Mouse (Mus musculus): ENCODE results near the gene Slc6a20a.

- TF ChIP-seq CTCF (conservative IDR thresholded peaks at IDR 0.05; ENCODE audit: low read length) (no peak), POU5F1 (IDR thresholded peaks at IDR 0.05; ENCODE audit: borderline replicate concordance, low read length) (no peak)
Observed at GRCm38 (mm10) chr9:123640106-123640505, 38.6 kb downstream of the Slc6a20a start.
